Mouse (Mus musculus): ENCODE data around the gene Xdh. TPM values are rescaled to one million over a fixed set of nuclear protein-coding genes. Genes with fewer than 3 reads are reported as not detected.

The Xdh gene
- total RNA-seq, 1 experiment: 0.13 TPM

DNA sequence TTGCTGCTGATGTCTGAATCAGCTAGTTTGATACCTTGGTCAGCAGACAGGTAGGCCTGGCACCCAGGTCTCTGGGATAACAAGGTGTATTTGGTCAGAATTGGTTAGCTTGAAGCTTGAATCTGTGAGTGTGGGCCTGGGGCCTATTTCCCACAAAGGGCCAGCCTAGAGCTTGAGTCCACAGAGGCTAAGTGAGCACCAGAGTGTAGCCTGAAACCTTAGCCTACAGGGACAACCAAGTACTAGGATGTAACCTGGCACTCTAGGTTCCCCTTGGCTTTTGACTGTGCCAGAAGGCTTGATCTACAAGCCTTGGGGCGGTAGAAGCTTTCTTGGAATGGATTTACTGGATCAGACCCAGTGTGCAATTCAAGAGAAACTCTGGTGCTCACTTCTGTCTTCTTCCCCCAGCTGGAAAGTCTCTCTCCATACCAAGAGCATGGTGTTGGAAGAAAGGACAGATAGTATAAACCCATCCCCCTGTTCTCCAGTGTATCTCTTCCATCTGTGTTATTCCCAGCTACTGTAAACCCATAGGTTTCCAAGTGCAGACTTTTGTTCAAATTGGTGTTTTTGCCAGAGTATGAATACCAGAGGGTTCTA is 11.9 kb upstream of the Xdh start:
- DNase-seq (ENCODE audit: low read depth, low spot score): no peak
- Histone ChIP-seq H3K9ac (ENCODE audit: insufficient read depth, low read depth, low read length, poor library complexity, severe bottlenecking) (no peak overlapping the region), H3K9me3 (ENCODE audit: control insufficient read depth, insufficient read depth, low read depth, low read length) (no peaks in the 10 kb centered on the region), H3K36me3 (ENCODE audit: control insufficient read depth, insufficient read depth, low read length, poor library complexity, severe bottlenecking) (no peaks in the 10 kb centered on the region), H3K4me3 (ENCODE audit: insufficient read depth in 1 of 2, low read depth in 1 of 2, low read length in 2 of 2, poor library complexity in 1 of 2, severe bottlenecking in 1 of 2) (no peak overlapping the region), H3K27ac (ENCODE audit: insufficient read depth, low read depth, low read length, poor library complexity, severe bottlenecking) (no peak overlapping the region), H3K4me1 (ENCODE audit: control insufficient read depth in 2 of 2, insufficient read depth in 2 of 2, low read length in 2 of 2, poor library complexity in 1 of 2) (no peaks in the 10 kb centered on the region)
- TF ChIP-seq CHD2 (IDR thresholded peaks at IDR 0.05; ENCODE audit: low read depth, low read length) (no peak), HCFC1 (IDR thresholded peaks at IDR 0.05; ENCODE audit: borderline replicate concordance, insufficient read depth, low read length) (no peak), MAFK (IDR thresholded peaks at IDR 0.05; ENCODE audit: insufficient read depth, low read depth, low read length) (no peak), ZC3H11A (IDR thresholded peaks at IDR 0.05; ENCODE audit: borderline replicate concordance, low read depth, low read length) (no peak), ZNF384 (IDR thresholded peaks at IDR 0.05; ENCODE audit: low read depth, low read length) (no peak)
- in situ Hi-C loops (cut with MboI; ENCODE audit: low sequenced_read_pairs in 2 of 2, unreplicated experiment in 2 of 2): no loop called here

- H3K27ac ChIP-seq (ENCODE audit: insufficient read depth, low read depth, low read length, poor library complexity, severe bottlenecking): no peak overlapping the region
- TF ChIP-seq MAFK (IDR thresholded peaks at IDR 0.05; ENCODE audit: insufficient read depth, low read depth, low read length) (no peak), HCFC1 (IDR thresholded peaks at IDR 0.05; ENCODE audit: borderline replicate concordance, insufficient read depth, low read length) (no peak), CHD2 (IDR thresholded peaks at IDR 0.05; ENCODE audit: low read depth, low read length) (no peak), ZNF384 (IDR thresholded peaks at IDR 0.05; ENCODE audit: low read depth, low read length) (no peak), ZC3H11A (IDR thresholded peaks at IDR 0.05; ENCODE audit: borderline replicate concordance, low read depth, low read length) (no peak)
- no peak for DNase-seq (ENCODE audit: low read depth, low spot score)
- no peak overlapping the region for H3K4me3 ChIP-seq (ENCODE audit: insufficient read depth in 1 of 2, low read depth in 1 of 2, low read length in 2 of 2, poor library complexity in 1 of 2, severe bottlenecking in 1 of 2)
- H3K36me3 ChIP-seq (ENCODE audit: control insufficient read depth, insufficient read depth, low read length, poor library complexity, severe bottlenecking): no peaks in the 10 kb centered on the region
- in situ Hi-C loops (cut with MboI; ENCODE audit: low sequenced_read_pairs in 2 of 2, unreplicated experiment in 2 of 2): no loop called here
- no peaks in the 10 kb centered on the region for H3K9me3 ChIP-seq (ENCODE audit: control insufficient read depth, insufficient read depth, low read depth, low read length)
- H3K4me1 ChIP-seq (ENCODE audit: control insufficient read depth in 2 of 2, insufficient read depth in 2 of 2, low read length in 2 of 2, poor library complexity in 1 of 2): no peaks in the 10 kb centered on the region
- H3K9ac ChIP-seq (ENCODE audit: insufficient read depth, low read depth, low read length, poor library complexity, severe bottlenecking): no peak overlapping the region
These were observed 10.7 kb upstream of the Xdh start for GRCm38 (mm10) chr17:73960745-73961144.

GRCm38 (mm10) chr17:73952103-73952521 is 2.1 kb upstream of the Xdh start:
- DNase-seq (ENCODE audit: low read depth, low spot score): no peak
- TF ChIP-seq HCFC1 (IDR thresholded peaks at IDR 0.05; ENCODE audit: borderline replicate concordance, insufficient read depth, low read length): no peak
- no peak for TF ChIP-seq CHD2 (IDR thresholded peaks at IDR 0.05; ENCODE audit: low read depth, low read length)
- TF ChIP-seq ZNF384 (IDR thresholded peaks at IDR 0.05; ENCODE audit: low read depth, low read length): no peak
- TF ChIP-seq MAFK (IDR thresholded peaks at IDR 0.05; ENCODE audit: insufficient read depth, low read depth, low read length): no peak
- no peak for TF ChIP-seq ZC3H11A (IDR thresholded peaks at IDR 0.05; ENCODE audit: borderline replicate concordance, low read depth, low read length)
- in situ Hi-C loops (cut with MboI; ENCODE audit: low sequenced_read_pairs in 2 of 2, unreplicated experiment in 2 of 2): no loop called here
- no peaks in the 10 kb centered on the region for H3K4me1 ChIP-seq (ENCODE audit: control insufficient read depth in 2 of 2, insufficient read depth in 2 of 2, low read length in 2 of 2, poor library complexity in 1 of 2)
- H3K9me3 ChIP-seq (ENCODE audit: control insufficient read depth, insufficient read depth, low read depth, low read length): no peaks in the 10 kb centered on the region
- no peak overlapping the region for H3K4me3 ChIP-seq (ENCODE audit: insufficient read depth in 1 of 2, low read depth in 1 of 2, low read length in 2 of 2, poor library complexity in 1 of 2, severe bottlenecking in 1 of 2)
- H3K36me3 ChIP-seq (ENCODE audit: control insufficient read depth, insufficient read depth, low read length, poor library complexity, severe bottlenecking): no peaks in the 10 kb centered on the region
- H3K27ac ChIP-seq (ENCODE audit: insufficient read depth, low read depth, low read length, poor library complexity, severe bottlenecking): no peak overlapping the region
- H3K9ac ChIP-seq (ENCODE audit: insufficient read depth, low read depth, low read length, poor library complexity, severe bottlenecking): no peak overlapping the region

GRCm38 (mm10) chr17:73950970-73951369 is 974 bp upstream of the Xdh start:
- no peaks in the 10 kb centered on the region for H3K36me3 ChIP-seq (ENCODE audit: control insufficient read depth, insufficient read depth, low read length, poor library complexity, severe bottlenecking)
- H3K27ac ChIP-seq (ENCODE audit: insufficient read depth, low read depth, low read length, poor library complexity, severe bottlenecking): no peak overlapping the region
- in situ Hi-C loops (cut with MboI; ENCODE audit: low sequenced_read_pairs in 2 of 2, unreplicated experiment in 2 of 2): no loop called here
- H3K9ac ChIP-seq (ENCODE audit: insufficient read depth, low read depth, low read length, poor library complexity, severe bottlenecking): no peak overlapping the region
- no peak for TF ChIP-seq MAFK (IDR thresholded peaks at IDR 0.05; ENCODE audit: insufficient read depth, low read depth, low read length)
- no peak for TF ChIP-seq ZC3H11A (IDR thresholded peaks at IDR 0.05; ENCODE audit: borderline replicate concordance, low read depth, low read length)
- TF ChIP-seq HCFC1 (IDR thresholded peaks at IDR 0.05; ENCODE audit: borderline replicate concordance, insufficient read depth, low read length): no peak
- no peak for TF ChIP-seq ZNF384 (IDR thresholded peaks at IDR 0.05; ENCODE audit: low read depth, low read length)
- TF ChIP-seq CHD2 (IDR thresholded peaks at IDR 0.05; ENCODE audit: low read depth, low read length): no peak
- H3K4me3 ChIP-seq (ENCODE audit: insufficient read depth in 1 of 2, low read depth in 1 of 2, low read length in 2 of 2, poor library complexity in 1 of 2, severe bottlenecking in 1 of 2): no peak overlapping the region
- DNase-seq (ENCODE audit: low read depth, low spot score): no peak
- no peaks in the 10 kb centered on the region for H3K9me3 ChIP-seq (ENCODE audit: control insufficient read depth, insufficient read depth, low read depth, low read length)
- H3K4me1 ChIP-seq (ENCODE audit: control insufficient read depth in 2 of 2, insufficient read depth in 2 of 2, low read length in 2 of 2, poor library complexity in 1 of 2): no peaks in the 10 kb centered on the region

Data from ES-E14 (cell line).